Mouse (Mus musculus): ENCODE data around the gene Atp1b1. TPM values are rescaled to one million over a fixed set of nuclear protein-coding genes. Genes with fewer than 3 reads are reported as not detected.

The Atp1b1 gene
- polyA plus RNA-seq, 1 experiment from 2014 or later: 2.6 TPM

DNA sequence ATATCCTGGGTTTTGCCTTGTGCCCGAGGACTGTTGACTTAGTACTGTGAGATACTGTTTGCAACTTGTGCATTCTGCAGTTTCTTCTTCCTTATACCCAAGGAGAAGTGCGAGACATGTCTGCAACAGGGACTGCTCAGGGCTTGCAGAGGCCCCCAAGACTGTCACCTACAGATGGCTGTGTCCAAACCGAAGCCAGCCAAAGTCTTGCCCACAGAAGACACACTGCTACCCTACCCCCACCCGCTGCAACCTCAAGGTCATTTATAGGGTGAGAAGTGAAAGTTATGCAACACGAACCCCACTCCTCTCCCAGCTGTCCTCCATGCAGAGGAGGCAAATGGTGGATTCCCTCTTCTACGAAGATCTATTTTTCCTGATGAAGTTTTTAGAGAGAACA lies 5.6 kb downstream of the Atp1b1 start:
- H3K36me3 ChIP-seq (ENCODE audit: control insufficient read depth, insufficient read depth, low read length): no peaks in the 10 kb centered on the region
- no peaks in the 10 kb centered on the region for H3K9me3 ChIP-seq (ENCODE audit: control insufficient read depth, low read length)
- no peak overlapping the region for H3K4me2 ChIP-seq (ENCODE audit: low read depth, severe bottlenecking)
- DNase-seq (ENCODE audit: low spot score) (no peak), ATAC-seq (ENCODE audit: insufficient number of reproducible peaks, low FRiP score, low TSS enrichment, low read depth) (no peak)
- no peak overlapping the region for H3K9ac ChIP-seq (ENCODE audit: low read length)
- H3K4me3 ChIP-seq (ENCODE audit: low read depth, low read length): no peak overlapping the region
- peaks cover 16% of the 10 kb centered on the region for H3K27me3 ChIP-seq (ENCODE audit: control insufficient read depth, insufficient read depth, low read length)
- 84% methylated on average over 6 of the region's 6 CpGs for WGBS
- H3K4me1 ChIP-seq (ENCODE audit: control insufficient read depth, insufficient read depth, low read length): peaks cover 10% of the 10 kb centered on the region; the same call in 1 of the 2 replicates
- H3K27ac ChIP-seq (replicated peaks; ENCODE audit: low read depth, low read length): no peak overlapping the region

DNA sequence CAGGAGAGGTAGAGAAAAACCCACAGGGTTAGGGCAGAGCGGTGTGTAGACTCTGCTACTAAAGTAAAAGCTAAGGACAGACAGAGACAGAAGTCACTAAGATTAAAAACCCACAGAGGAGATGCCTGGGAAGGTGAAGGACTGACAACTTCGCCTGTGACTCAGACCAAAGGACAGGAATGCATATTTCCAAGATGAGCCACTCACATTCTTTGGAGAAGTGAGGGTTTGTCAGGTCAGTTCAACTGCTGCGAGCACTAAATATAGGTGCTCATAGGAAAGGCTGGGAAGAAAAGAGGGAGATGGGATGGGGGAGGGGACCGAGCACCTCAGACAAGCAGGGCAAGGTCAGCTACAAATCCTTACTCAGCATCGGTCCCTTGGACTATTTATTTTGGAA lies 6.8 kb downstream of the Atp1b1 start:
- DNase-seq (ENCODE audit: low spot score) (no peak), ATAC-seq (ENCODE audit: insufficient number of reproducible peaks, low FRiP score, low TSS enrichment, low read depth) (no peak)
- Histone ChIP-seq H3K27ac (replicated peaks; ENCODE audit: low read depth, low read length) (no peak overlapping the region), H3K9ac (ENCODE audit: low read length) (no peak overlapping the region), H3K4me3 (ENCODE audit: low read depth, low read length) (no peak overlapping the region), H3K4me2 (ENCODE audit: low read depth, severe bottlenecking) (no peak overlapping the region), H3K27me3 (ENCODE audit: control insufficient read depth, insufficient read depth, low read length) (peaks cover 6% of the 10 kb centered on the region; the same call in 1 of the 2 replicates), H3K9me3 (ENCODE audit: control insufficient read depth, low read length) (no peaks in the 10 kb centered on the region), H3K4me1 (ENCODE audit: control insufficient read depth, insufficient read depth, low read length) (0 out of 2 replicates have a peak, but pooled peaks cover 7% of the 10 kb centered on the region), H3K36me3 (ENCODE audit: control insufficient read depth, insufficient read depth, low read length) (no peaks in the 10 kb centered on the region)
- 85% methylated on average over 5 of the region's 5 CpGs for WGBS

DNA sequence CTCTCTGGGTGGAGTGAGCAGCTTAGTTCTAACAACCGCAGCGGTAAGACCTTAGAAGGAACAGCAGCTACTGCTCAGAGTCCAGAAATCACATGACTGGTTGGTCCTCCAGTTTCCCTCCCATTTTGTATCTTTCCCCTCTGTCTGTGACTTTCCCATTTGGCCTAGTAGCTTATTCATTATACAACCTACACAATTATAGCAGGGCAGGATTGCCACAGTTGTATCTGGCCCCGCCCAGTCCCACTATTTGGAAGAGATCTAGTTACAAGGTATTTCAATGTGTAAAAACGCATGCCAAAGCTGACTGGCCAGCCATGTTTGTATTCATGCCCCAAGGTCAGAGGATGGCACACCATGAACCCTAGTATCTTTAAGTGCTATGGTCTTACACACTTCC lies 7.5 kb downstream of the Atp1b1 start:
- H3K9me3 ChIP-seq (ENCODE audit: control insufficient read depth, low read length): no peaks in the 10 kb centered on the region
- 86% methylated on average over 4 of the region's 4 CpGs for WGBS
- H3K4me1 ChIP-seq (ENCODE audit: control insufficient read depth, insufficient read depth, low read length): 0 out of 2 replicates have a peak, but pooled peaks cover 7% of the 10 kb centered on the region

DNA sequence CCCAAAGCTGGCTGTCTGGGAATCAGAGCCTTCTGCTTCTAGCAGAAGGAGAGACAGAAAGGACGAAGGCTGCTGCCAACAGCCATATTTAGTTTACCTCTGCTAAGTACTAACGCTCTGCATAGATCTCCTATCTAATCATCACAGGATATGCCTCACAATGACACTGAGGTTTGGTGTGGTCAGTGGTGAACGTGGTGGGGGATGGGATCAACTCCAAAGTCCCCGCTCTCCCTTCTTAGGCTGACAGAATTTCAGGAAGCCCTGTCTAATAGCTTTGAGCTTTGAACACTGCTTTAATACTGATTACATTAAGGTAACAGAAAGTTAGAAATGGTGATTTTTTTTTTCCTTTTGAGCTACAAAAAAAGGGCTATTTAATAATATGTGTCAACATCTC lies 7.9 kb downstream of the Atp1b1 start:
- Histone ChIP-seq H3K4me1 (ENCODE audit: control insufficient read depth, insufficient read depth, low read length) (0 out of 2 replicates have a peak, but pooled peaks cover 7% of the 10 kb centered on the region), H3K4me2 (ENCODE audit: low read depth, severe bottlenecking) (no peak overlapping the region), H3K9me3 (ENCODE audit: control insufficient read depth, low read length) (no peaks in the 10 kb centered on the region), H3K27me3 (ENCODE audit: control insufficient read depth, insufficient read depth, low read length) (no peaks in the 10 kb centered on the region), H3K36me3 (ENCODE audit: control insufficient read depth, insufficient read depth, low read length) (no peaks in the 10 kb centered on the region), H3K4me3 (ENCODE audit: low read depth, low read length) (no peak overlapping the region), H3K9ac (ENCODE audit: low read length) (no peak overlapping the region), H3K27ac (replicated peaks; ENCODE audit: low read depth, low read length) (no peak overlapping the region)
- WGBS: 86% methylated on average over 4 of the region's 4 CpGs
- DNase-seq (ENCODE audit: low spot score): no peak
- ATAC-seq (ENCODE audit: insufficient number of reproducible peaks, low FRiP score, low TSS enrichment, low read depth): no peak

More for the DNA sequence above, 7.5 kb downstream of the Atp1b1 start:
- no peaks in the 10 kb centered on the region for H3K36me3 ChIP-seq (ENCODE audit: control insufficient read depth, insufficient read depth, low read length)
- H3K27me3 ChIP-seq (ENCODE audit: control insufficient read depth, insufficient read depth, low read length): no peaks in the 10 kb centered on the region
- H3K9ac ChIP-seq (ENCODE audit: low read length): no peak overlapping the region
- H3K27ac ChIP-seq (replicated peaks; ENCODE audit: low read depth, low read length): no peak overlapping the region
- no peak overlapping the region for H3K4me2 ChIP-seq (ENCODE audit: low read depth, severe bottlenecking)
- no peak for DNase-seq (ENCODE audit: low spot score)
- no peak for ATAC-seq (ENCODE audit: insufficient number of reproducible peaks, low FRiP score, low TSS enrichment, low read depth)
- H3K4me3 ChIP-seq (ENCODE audit: low read depth, low read length): no peak overlapping the region

DNA sequence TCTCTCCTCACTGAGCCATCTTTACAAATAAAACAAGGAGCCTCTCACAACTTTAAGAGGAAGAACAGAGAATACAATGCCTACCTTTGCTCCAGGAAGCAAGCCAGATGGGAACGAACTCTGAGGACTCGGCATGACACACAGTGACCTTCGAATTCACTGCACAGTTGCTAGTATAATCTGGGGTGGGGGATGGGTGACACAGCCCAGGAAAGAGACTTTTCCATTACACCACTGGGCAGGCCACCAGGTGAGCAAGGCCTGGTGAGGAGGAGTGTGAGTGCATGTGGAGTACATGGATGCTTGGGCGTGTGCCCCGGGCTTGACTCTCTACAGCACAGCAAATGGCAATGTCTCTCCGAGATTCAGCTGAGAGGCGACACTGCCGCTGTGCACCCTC lies 8.5 kb downstream of the Atp1b1 start:
- WGBS: 86% methylated on average over 8 of the region's 8 CpGs
- Histone ChIP-seq H3K9me3 (ENCODE audit: control insufficient read depth, low read length) (no peaks in the 10 kb centered on the region), H3K27ac (replicated peaks; ENCODE audit: low read depth, low read length) (no peak overlapping the region), H3K4me3 (ENCODE audit: low read depth, low read length) (no peak overlapping the region), H3K4me1 (ENCODE audit: control insufficient read depth, insufficient read depth, low read length) (0 out of 2 replicates have a peak, but pooled peaks cover 2% of the 10 kb centered on the region), H3K36me3 (ENCODE audit: control insufficient read depth, insufficient read depth, low read length) (no peaks in the 10 kb centered on the region), H3K4me2 (ENCODE audit: low read depth, severe bottlenecking) (no peak overlapping the region), H3K9ac (ENCODE audit: low read length) (no peak overlapping the region), H3K27me3 (ENCODE audit: control insufficient read depth, insufficient read depth, low read length) (no peaks in the 10 kb centered on the region)
- DNase-seq (ENCODE audit: low spot score) (no peak), ATAC-seq (ENCODE audit: insufficient number of reproducible peaks, low FRiP score, low TSS enrichment, low read depth) (no peak)

DNA sequence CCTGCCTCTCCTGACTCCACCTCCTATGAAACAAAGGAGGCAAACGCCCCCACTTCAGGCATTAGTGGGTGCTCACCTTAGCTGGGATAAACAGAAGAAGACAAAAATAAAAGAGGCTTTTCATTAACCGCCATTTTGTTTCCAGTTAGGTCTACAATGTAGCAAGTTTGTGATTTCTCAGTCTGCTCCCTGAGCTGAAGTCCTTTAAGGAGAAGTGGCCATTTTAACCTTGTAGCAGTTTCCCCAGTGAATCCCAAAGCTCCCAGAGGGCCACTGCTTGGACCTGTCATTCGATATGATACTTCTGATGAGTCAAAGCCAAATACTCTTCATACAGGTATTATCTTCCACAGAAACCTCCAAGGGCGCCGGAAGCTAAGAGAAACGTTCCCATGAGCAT lies 10.6 kb downstream of the Atp1b1 start:
- H3K36me3 ChIP-seq (ENCODE audit: control insufficient read depth, insufficient read depth, low read length): no peaks in the 10 kb centered on the region
- no peaks in the 10 kb centered on the region for H3K9me3 ChIP-seq (ENCODE audit: control insufficient read depth, low read length)
- H3K4me3 ChIP-seq (ENCODE audit: low read depth, low read length): no peak overlapping the region
- no peak overlapping the region for H3K9ac ChIP-seq (ENCODE audit: low read length)
- no peaks in the 10 kb centered on the region for H3K4me1 ChIP-seq (ENCODE audit: control insufficient read depth, insufficient read depth, low read length)
- no peak overlapping the region for H3K27ac ChIP-seq (replicated peaks; ENCODE audit: low read depth, low read length)
- H3K27me3 ChIP-seq (ENCODE audit: control insufficient read depth, insufficient read depth, low read length): no peaks in the 10 kb centered on the region
- H3K4me2 ChIP-seq (ENCODE audit: low read depth, severe bottlenecking): no peak overlapping the region
- ATAC-seq (ENCODE audit: insufficient number of reproducible peaks, low FRiP score, low TSS enrichment, low read depth) (no peak), DNase-seq (ENCODE audit: low spot score) (no peak)
- 91% methylated on average over 6 of the region's 6 CpGs for WGBS

DNA sequence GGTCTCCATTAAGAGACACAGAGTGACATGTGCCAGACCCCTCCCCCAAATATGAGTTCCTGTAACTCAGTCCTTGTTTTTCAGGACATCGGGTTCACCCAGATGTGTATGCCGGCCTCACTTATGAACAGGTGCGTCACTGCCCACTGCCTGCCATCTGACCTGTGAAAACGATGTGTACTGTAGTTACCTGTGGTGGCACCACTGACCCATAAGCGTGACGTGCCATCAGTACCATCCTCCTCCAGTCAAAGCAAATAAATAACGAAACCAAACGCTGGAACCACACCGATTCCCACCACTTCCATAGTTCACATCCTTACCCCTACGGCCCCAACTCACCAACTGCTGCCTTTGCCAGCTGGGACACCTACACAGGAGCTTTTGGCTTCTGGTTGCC lies 11.6 kb downstream of the Atp1b1 start:
- no peak for ATAC-seq (ENCODE audit: insufficient number of reproducible peaks, low FRiP score, low TSS enrichment, low read depth)
- no peak overlapping the region for H3K9ac ChIP-seq (ENCODE audit: low read length)
- no peak overlapping the region for H3K27ac ChIP-seq (replicated peaks; ENCODE audit: low read depth, low read length)
- DNase-seq (ENCODE audit: low spot score): no peak
- WGBS: 92% methylated on average over 10 of the region's 10 CpGs
- no peak overlapping the region for H3K4me2 ChIP-seq (ENCODE audit: low read depth, severe bottlenecking)
- H3K36me3 ChIP-seq (ENCODE audit: control insufficient read depth, insufficient read depth, low read length): no peaks in the 10 kb centered on the region
- no peaks in the 10 kb centered on the region for H3K4me1 ChIP-seq (ENCODE audit: control insufficient read depth, insufficient read depth, low read length)
- H3K4me3 ChIP-seq (ENCODE audit: low read depth, low read length): no peak overlapping the region
- H3K27me3 ChIP-seq (ENCODE audit: control insufficient read depth, insufficient read depth, low read length): no peaks in the 10 kb centered on the region
- no peaks in the 10 kb centered on the region for H3K9me3 ChIP-seq (ENCODE audit: control insufficient read depth, low read length)

DNA sequence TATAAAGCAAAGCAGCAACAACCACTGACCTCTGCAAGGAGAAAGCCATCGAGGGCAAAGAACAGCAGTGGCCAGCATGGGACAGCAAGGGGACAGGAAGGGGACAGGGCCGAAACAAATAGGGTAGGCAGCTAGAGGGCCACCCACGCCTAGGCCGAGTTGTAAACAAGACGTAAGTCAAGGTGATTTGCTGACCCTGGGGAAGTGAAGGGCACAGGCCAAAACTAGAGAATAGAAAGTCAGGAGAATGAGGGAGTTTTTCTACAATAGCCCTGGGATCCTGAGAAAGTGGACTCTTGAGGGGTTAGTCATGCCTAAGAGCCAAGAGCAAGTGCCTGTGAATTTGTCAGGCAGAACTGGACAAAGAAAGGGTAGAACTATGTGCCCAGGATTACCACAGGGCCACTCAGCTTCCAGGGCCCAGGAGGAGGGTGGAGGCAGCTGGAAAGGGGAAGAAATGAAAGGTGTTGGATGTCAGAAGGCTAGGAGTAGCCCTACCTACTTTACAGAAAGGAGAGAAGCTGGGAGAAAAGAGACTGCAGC lies 12.5 kb downstream of the Atp1b1 start:
- WGBS: 82% methylated on average over 5 of the region's 5 CpGs
- ATAC-seq (ENCODE audit: insufficient number of reproducible peaks, low FRiP score, low TSS enrichment, low read depth): no peak
- no peak overlapping the region for H3K9ac ChIP-seq (ENCODE audit: low read length)

DNA sequence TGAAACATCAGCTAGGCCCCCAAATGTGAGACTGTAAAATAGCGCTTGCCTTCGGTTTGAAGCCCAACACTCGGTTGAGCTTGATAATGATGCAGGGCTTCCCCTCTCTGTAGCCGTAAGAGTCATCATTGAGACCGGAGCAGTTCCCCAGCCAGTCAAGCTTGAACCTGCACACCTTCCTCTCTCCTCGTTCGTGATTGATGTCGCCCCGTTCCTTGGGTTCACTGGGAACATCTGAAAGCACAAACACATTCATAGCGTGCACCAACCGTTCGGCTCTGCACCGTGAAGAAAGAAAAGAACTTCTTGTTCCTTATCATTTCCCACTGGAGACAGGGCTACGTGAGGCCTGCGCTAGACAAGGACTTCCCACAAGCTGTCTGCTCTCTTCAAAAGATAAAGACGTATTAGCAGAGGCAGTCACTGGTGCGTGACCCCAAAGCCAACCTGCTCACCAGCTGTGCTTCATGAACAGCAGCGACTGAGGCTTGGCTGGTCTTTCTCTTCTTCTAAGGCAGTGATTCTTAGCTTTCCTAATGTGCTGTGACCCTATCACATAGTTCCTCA lies 16.7 kb downstream of the Atp1b1 start:
- 78% methylated on average over 18 of the region's 18 CpGs for WGBS

More for the DNA sequence above, 12.5 kb downstream of the Atp1b1 start:
- Histone ChIP-seq H3K4me1 (ENCODE audit: control insufficient read depth, insufficient read depth, low read length) (no peaks in the 10 kb centered on the region), H3K27me3 (ENCODE audit: control insufficient read depth, insufficient read depth, low read length) (no peaks in the 10 kb centered on the region), H3K9me3 (ENCODE audit: control insufficient read depth, low read length) (no peaks in the 10 kb centered on the region), H3K36me3 (ENCODE audit: control insufficient read depth, insufficient read depth, low read length) (no peaks in the 10 kb centered on the region), H3K27ac (replicated peaks; ENCODE audit: low read depth, low read length) (no peak overlapping the region), H3K4me3 (ENCODE audit: low read depth, low read length) (no peak overlapping the region), H3K4me2 (ENCODE audit: low read depth, severe bottlenecking) (no peak overlapping the region)
- DNase-seq (ENCODE audit: low spot score): no peak

More for the DNA sequence above, 16.7 kb downstream of the Atp1b1 start:
- Histone ChIP-seq H3K4me1 (ENCODE audit: control insufficient read depth, insufficient read depth, low read length) (no peaks in the 10 kb centered on the region), H3K4me3 (ENCODE audit: low read depth, low read length) (no peak overlapping the region), H3K9me3 (ENCODE audit: control insufficient read depth, low read length) (no peaks in the 10 kb centered on the region), H3K4me2 (ENCODE audit: low read depth, severe bottlenecking) (no peak overlapping the region), H3K27me3 (ENCODE audit: control insufficient read depth, insufficient read depth, low read length) (no peaks in the 10 kb centered on the region), H3K36me3 (ENCODE audit: control insufficient read depth, insufficient read depth, low read length) (0 out of 2 replicates have a peak, but pooled peaks cover 2% of the 10 kb centered on the region), H3K27ac (replicated peaks; ENCODE audit: low read depth, low read length) (no peak overlapping the region), H3K9ac (ENCODE audit: low read length) (no peak overlapping the region)
- no peak for DNase-seq (ENCODE audit: low spot score)
- ATAC-seq (ENCODE audit: insufficient number of reproducible peaks, low FRiP score, low TSS enrichment, low read depth): no peak
